Mouse (Mus musculus) embryonic facial prominence, embryonic 10.5 days (tissue): ENCODE measurements around the gene Rnf123. TPM values are rescaled to one million over a fixed set of nuclear protein-coding genes. Genes with fewer than 3 reads are reported as not detected.

Experiments used
- DNase-seq: peaks from one replicate; pipeline ENCODE4 v3.0.0-alpha.2; 2017; ENCODE audit warnings: low spot score
- H3K27ac ChIP-seq: fragments of 300-500 bp; sonication (generic); replicated peaks from 2 replicates; pipeline ENCODE4 v1.5.1; 2016; ENCODE audit warnings: mild to moderate bottlenecking
- H3K27me3 ChIP-seq: fragments of 300-500 bp; sonication (generic); replicated peaks from 2 replicates; pipeline ENCODE4 v1.6.1; 2016; ENCODE audit warnings: low read depth, mild to moderate bottlenecking; ENCODE audit not compliant: poor library complexity, severe bottlenecking
- H3K36me3 ChIP-seq: fragments of 300-500 bp; sonication (generic); replicated peaks from 2 replicates; pipeline ENCODE4 v1.6.1; 2016; ENCODE audit warnings: mild to moderate bottlenecking, moderate library complexity
- H3K4me1 ChIP-seq: fragments of 300-500 bp; sonication (generic); 2 replicates; pipeline ENCODE4 v1.6.1; 2016
- H3K4me3 ChIP-seq: fragments of 300-500 bp; sonication (generic); 2 replicates; pipeline ENCODE4 v1.5.1; 2016; ENCODE audit warnings: mild to moderate bottlenecking, moderate library complexity
- H3K9me3 ChIP-seq: fragments of 300-500 bp; sonication (generic); 2 replicates; pipeline ENCODE4 v1.6.1; 2016; ENCODE audit warnings: mild to moderate bottlenecking
- WGBS: fragments of 180-500 bp; shearing (Covaris S2); methylation state at CpG from one replicate; pipeline ENCODE4 v1.1.7; 2016; 5-methylcytosine and 5-hydroxymethylcytosine counted together
- polyA plus RNA-seq: library from polyadenylated mRNA; unstranded; fragments of >200 nt; fragmentation: Nextera tagmentation; extraction: Ambion mirVana; gene quantifications from 2 replicates; pipeline ENCODE4 v1.2.1, GENCODE M21; 2016

The Rnf123 gene
- polyA plus RNA-seq, 1 experiment from 2014 or later, result 34.1 TPM

- no peaks in the 10 kb centered on the region for H3K9me3 ChIP-seq
- H3K27ac ChIP-seq, result no peak overlapping the region
- no peak overlapping the region for H3K4me3 ChIP-seq
- no peak for DNase-seq
- WGBS, result 89% methylated on average over 4 of the region's 4 CpGs
- H3K27me3 ChIP-seq, result no peaks in the 10 kb centered on the region
- peaks cover 52% of the 10 kb centered on the region for H3K36me3 ChIP-seq
- H3K4me1 ChIP-seq, result peaks cover 10% of the 10 kb centered on the region
Observed at GRCm38 (mm10) chr9:108071801-108072200, 11.3 kb downstream of the Rnf123 start.

- H3K36me3 ChIP-seq, result peaks cover 70% of the 10 kb centered on the region
- H3K9me3 ChIP-seq, result no peaks in the 10 kb centered on the region
- H3K4me3 ChIP-seq, result no peak overlapping the region
- DNase-seq, result no peak
- 91% methylated on average over 7 of the region's 7 CpGs for WGBS
- H3K4me1 ChIP-seq, result peaks cover 10% of the 10 kb centered on the region
- H3K27ac ChIP-seq, result no peak overlapping the region
- H3K27me3 ChIP-seq, result no peaks in the 10 kb centered on the region
Observed at GRCm38 (mm10) chr9:108069529-108069928, 13.6 kb downstream of the Rnf123 start.

- no peak overlapping the region for H3K27ac ChIP-seq
- no peaks in the 10 kb centered on the region for H3K9me3 ChIP-seq
- H3K36me3 ChIP-seq, result peaks cover 75% of the 10 kb centered on the region
- no peaks in the 10 kb centered on the region for H3K27me3 ChIP-seq
- WGBS, result 93% methylated on average over 9 of the region's 9 CpGs
- H3K4me1 ChIP-seq, result peaks cover 10% of the 10 kb centered on the region
- DNase-seq, result no peak
- H3K4me3 ChIP-seq, result no peak overlapping the region
Observed at GRCm38 (mm10) chr9:108069007-108069406, 14.1 kb downstream of the Rnf123 start.

GRCm38 (mm10) chr9:108067900-108068299, 15.2 kb downstream of the Rnf123 start:
- Histone ChIP-seq H3K36me3 (peaks cover 76% of the 10 kb centered on the region), H3K27me3 (no peaks in the 10 kb centered on the region), H3K9me3 (no peaks in the 10 kb centered on the region), H3K4me3 (no peak overlapping the region), H3K4me1 (0 out of 2 replicates have a peak, but pooled peaks cover 4% of the 10 kb centered on the region), H3K27ac (0 out of 2 replicates have a peak overlapping the region, but pooled peaks have one; percentile 25)
- WGBS, result 18% methylated on average over 8 of the region's 8 CpGs
- DNase-seq, result peak; percentile 83

DNA sequence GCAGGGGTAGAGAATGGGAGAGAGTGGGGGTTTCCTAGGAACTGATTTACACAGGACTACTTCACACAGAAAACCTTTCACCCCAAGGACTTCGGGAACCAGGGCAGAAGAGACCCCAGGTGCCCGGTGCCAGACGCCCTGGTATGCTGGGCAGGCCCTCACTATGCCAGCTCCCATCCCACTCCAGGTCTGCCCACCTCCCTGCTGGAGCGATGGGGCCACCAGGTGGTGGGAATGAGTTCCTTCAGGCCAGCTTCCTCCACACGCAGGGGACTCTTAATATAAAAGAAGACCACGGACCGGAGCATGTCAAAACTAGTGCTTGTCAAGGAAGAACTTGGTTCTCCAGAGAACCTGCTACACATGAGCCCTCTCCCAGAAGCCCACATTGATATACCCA, 15.9 kb downstream of the Rnf123 start:
- no peak overlapping the region for H3K4me3 ChIP-seq
- H3K27ac ChIP-seq, result no peak overlapping the region
- no peaks in the 10 kb centered on the region for H3K9me3 ChIP-seq
- H3K36me3 ChIP-seq, result peaks cover 78% of the 10 kb centered on the region
- 81% methylated on average over 7 of the region's 7 CpGs for WGBS
- no peak for DNase-seq
- no peaks in the 10 kb centered on the region for H3K4me1 ChIP-seq
- no peaks in the 10 kb centered on the region for H3K27me3 ChIP-seq

DNA sequence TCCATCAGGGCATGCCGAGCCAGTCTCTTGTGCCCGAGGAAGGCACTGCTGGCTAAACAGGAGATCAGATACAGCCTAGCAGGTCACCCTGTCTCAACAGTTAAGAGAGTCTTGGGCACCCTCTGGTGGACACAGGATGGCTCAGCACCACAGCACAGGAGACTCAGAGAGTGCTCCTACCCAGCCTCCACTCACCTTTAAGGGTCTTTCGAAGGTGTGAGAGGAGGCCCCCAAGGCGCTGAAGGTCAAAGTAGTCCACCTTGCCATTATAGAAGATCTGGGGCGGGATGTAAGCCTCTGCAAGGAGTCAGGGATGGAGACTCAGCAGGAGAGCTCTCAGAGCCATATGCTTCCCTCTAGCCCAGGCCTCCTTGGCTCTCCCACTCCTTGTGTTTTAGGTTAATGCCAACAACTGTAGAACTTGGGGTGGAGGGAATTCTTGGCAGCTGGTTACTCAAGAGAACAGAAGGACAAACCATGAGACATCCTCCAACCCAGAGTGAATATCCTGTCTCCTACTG, 17.6 kb downstream of the Rnf123 start:
- WGBS, result 53% methylated on average over 5 of the region's 5 CpGs
- Histone ChIP-seq H3K36me3 (peaks cover 81% of the 10 kb centered on the region), H3K9me3 (no peaks in the 10 kb centered on the region), H3K27me3 (no peaks in the 10 kb centered on the region), H3K4me1 (no peaks in the 10 kb centered on the region), H3K27ac (no peak overlapping the region), H3K4me3 (no peak overlapping the region)
- DNase-seq, result peak; percentile 52

DNA sequence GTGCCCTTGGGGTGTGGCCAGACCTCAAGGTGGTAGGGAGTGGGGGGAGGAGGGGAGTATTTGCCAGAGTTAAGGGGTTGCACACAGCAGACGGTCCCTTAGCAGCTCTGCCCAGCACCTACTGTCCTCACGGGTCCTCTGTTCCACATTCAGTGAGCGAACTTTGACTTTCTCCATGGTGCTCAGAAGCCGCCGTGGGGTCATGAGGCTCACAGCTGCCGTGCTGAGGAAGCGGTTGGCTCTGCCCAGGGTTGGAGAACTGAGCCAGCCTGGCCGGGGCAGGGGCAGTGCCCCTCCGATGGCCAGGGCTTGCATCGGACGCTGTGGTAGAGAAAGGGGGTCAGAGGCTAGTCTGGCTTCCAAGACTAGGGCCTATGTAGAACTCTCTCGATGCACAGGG, 19.8 kb downstream of the Rnf123 start:
- H3K27me3 ChIP-seq, result no peaks in the 10 kb centered on the region
- peaks cover 80% of the 10 kb centered on the region for H3K36me3 ChIP-seq
- H3K4me1 ChIP-seq, result no peaks in the 10 kb centered on the region
- DNase-seq, result no peak
- H3K9me3 ChIP-seq, result no peaks in the 10 kb centered on the region
- 89% methylated on average over 12 of the region's 12 CpGs for WGBS
- no peak overlapping the region for H3K4me3 ChIP-seq
- H3K27ac ChIP-seq, result no peak overlapping the region

DNA sequence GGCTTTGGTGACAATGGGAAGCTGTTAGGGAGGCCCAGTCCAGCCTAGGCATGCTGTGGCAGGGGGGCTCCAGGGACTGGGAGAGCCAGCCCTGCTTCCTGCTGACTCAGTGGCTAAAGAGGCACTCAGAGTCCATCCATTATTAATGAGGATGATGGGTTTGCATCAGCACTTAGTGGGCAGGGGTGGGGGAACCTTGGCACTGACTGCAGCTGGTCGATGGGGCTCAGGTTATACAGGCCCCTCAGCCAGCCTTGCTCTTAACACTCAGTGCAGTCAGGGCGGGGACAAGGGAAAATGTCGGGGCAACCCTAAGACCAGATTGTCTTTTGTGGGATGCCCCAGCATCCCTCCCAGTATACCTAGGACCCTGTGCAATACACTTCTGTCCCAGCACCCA, 21.0 kb downstream of the Rnf123 start:
- WGBS, result 91% methylated on average over 3 of the region's 3 CpGs
- Histone ChIP-seq H3K36me3 (peaks cover 88% of the 10 kb centered on the region), H3K27me3 (no peaks in the 10 kb centered on the region), H3K4me1 (no peaks in the 10 kb centered on the region), H3K27ac (no peak overlapping the region), H3K9me3 (no peaks in the 10 kb centered on the region), H3K4me3 (no peak overlapping the region)
- DNase-seq, result no peak

DNA sequence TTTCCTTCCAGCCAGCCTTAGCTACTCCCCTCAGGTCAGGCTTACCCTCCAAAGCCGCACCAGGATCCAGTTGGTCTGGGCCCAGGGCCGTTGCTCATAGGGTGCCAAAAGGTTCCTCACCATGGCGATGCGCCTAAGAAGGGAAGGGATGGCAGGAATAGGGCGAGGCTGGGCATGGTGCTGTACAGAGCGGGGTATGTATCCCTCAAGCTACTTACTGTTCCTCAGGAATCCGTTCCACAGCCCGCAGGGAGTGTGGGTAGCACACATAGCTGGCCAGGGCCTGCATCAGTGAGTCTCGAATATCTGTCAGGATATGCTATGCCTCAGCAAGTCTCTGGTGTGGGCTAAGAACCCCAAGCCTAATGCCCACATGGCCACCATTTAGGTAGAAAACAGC, 24.9 kb downstream of the Rnf123 start:
- no peak for DNase-seq
- WGBS, result 92% methylated on average over 9 of the region's 9 CpGs
- Histone ChIP-seq H3K4me3 (no peak overlapping the region), H3K9me3 (no peaks in the 10 kb centered on the region), H3K36me3 (peaks cover 94% of the 10 kb centered on the region), H3K27me3 (no peaks in the 10 kb centered on the region), H3K4me1 (peaks cover 12% of the 10 kb centered on the region), H3K27ac (no peak overlapping the region)

DNA sequence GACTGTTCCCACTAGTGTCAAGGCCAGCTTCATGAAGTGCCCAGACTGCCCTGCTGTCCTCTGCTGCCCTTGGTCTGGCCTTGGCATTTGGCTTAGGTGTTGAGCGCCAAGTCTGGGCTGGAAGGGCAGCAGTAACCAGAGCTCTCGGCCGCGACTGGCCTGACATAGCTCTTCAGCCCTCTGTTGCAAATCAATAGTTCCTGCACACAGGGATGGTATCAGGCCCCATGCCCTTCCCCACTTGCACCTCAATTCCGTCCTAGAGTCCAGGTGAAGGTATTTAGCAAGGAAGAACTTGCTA, 25.9 kb downstream of the Rnf123 start:
- WGBS, result 89% methylated on average over 5 of the region's 5 CpGs
- Histone ChIP-seq H3K4me1 (peaks cover 22% of the 10 kb centered on the region), H3K4me3 (no peak overlapping the region), H3K36me3 (peaks cover 88% of the 10 kb centered on the region), H3K27me3 (no peaks in the 10 kb centered on the region), H3K27ac (no peak overlapping the region), H3K9me3 (no peaks in the 10 kb centered on the region)
- no peak for DNase-seq

DNA sequence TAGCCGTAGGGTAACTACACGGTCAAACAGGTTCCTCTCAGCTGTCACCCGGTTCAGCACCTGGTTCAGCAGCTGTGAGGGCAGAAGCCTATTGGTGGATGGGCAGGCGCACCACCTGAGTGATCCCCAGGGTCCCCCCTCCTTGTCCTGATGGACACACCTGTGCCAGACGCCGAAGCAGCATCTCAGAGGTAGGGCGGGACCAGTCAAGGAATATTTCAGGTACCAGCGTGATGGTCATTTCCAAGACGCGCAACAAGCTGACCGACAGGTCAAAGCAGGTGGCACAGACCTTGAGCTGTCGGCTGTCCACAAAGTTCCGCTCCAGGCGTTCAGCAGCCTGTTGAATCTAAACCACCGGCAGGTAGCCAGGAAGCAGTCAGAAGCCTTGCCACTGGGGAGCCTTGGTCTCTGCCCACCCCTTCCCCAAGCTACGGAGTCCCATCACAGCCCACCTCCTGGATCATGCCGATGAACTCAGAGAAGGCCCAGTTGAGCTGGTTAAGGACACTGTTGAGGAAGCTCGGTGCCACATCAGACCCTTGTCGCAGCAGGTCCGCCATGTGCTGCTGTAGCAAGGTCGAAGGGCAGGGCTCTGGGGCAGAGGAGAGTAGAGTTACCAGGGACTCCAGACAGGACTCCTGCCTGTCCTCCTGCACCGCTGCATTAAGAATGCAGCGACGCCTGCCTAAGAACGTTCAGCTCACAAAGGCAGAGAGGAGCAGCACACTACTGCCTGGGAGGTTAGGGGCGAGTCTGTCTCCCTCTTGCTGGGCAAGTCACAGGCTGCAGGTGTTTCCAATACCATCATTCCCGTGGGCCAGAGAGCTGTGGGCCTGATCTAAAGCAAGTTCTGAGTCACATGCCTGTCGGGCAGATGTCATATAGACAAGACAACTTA, 26.5 kb downstream of the Rnf123 start:
- peaks cover 88% of the 10 kb centered on the region for H3K36me3 ChIP-seq
- DNase-seq, result no peak

DNA sequence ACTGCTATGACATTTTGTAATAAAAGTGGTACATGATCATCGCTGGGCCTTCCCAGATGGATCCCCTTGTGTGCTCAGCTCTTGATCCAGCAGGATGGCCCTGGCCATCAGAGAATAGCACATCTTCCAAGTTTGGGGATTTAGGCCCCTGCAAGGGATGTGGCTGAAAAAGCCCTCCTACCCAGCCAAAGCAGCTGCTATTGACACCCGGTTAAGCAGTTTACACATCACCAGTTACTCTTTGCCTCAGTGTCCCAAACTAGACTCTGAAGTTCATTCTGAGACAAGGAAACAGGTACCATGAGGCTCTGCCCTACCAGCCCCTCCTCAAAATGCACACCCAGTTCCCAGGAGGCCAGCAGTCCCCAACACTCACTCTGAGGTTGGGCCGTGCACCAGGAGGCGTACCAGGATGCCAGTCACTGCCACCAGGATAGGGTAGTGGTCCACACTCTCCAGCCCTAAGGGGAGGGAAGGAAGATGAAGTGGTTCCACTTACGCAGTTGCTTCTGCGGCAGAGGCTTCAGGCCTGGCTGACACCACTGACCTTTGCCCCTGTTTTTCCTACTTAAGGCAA, 27.4 kb downstream of the Rnf123 start:
- peak; percentile 7 for DNase-seq
- H3K4me3 ChIP-seq, result peak overlapping the region; percentile 8; the same call in 1 of the 2 replicates
- peaks cover 91% of the 10 kb centered on the region for H3K36me3 ChIP-seq
- H3K27me3 ChIP-seq, result no peaks in the 10 kb centered on the region
- 80% methylated on average over 6 of the region's 6 CpGs for WGBS
- H3K4me1 ChIP-seq, result peaks cover 25% of the 10 kb centered on the region
- H3K27ac ChIP-seq, result no peak overlapping the region
- no peaks in the 10 kb centered on the region for H3K9me3 ChIP-seq

More for the DNA sequence above, 26.5 kb downstream of the Rnf123 start:
- no peaks in the 10 kb centered on the region for H3K27me3 ChIP-seq
- H3K9me3 ChIP-seq, result no peaks in the 10 kb centered on the region
- 82% methylated on average over 28 of the region's 28 CpGs for WGBS
- no peak overlapping the region for H3K27ac ChIP-seq
- H3K4me1 ChIP-seq, result peaks cover 25% of the 10 kb centered on the region
- H3K4me3 ChIP-seq, result no peak overlapping the region

DNA sequence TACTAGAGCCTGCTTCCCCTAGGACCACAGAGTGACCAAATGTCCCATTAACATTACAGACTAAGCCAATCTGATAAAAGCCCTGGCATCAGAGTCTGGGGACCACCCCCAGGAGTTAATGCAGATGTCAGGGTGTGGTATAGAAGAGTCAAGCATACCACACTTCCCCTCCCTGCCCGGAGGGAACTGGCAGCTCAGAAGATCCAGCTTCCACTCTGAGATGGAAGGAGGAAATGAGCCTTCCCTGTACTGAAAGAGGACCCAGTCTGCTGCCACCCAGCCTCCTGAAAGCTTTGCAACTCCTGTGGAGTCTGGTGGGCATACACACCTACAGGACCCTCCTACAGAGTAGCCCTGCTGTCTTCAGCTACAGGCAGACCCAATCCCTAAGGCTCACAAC, 28.1 kb downstream of the Rnf123 start:
- peaks cover 92% of the 10 kb centered on the region for H3K36me3 ChIP-seq
- no peaks in the 10 kb centered on the region for H3K9me3 ChIP-seq
- peaks cover 26% of the 10 kb centered on the region for H3K4me1 ChIP-seq
- no peak overlapping the region for H3K4me3 ChIP-seq
- no peaks in the 10 kb centered on the region for H3K27me3 ChIP-seq
- H3K27ac ChIP-seq, result no peak overlapping the region
- no peak for DNase-seq
- 72% methylated on average over 1 of the region's 1 CpGs for WGBS
